Mouse (Mus musculus) embryonic fibroblast, embryonic 13.5 days (primary cell): ENCODE measurements around the gene Parp12.

Source experiments
- CTCF ChIP-seq: IDR thresholded peaks from 2 replicates; pipeline ENCODE4 v1.5.1; 2011; ENCODE audit warnings: mild to moderate bottlenecking, control low read depth, low read length, moderate library complexity, borderline replicate concordance; ENCODE audit not compliant: insufficient read depth
- POLR2A ChIP-seq: IDR thresholded peaks from 2 replicates; pipeline ENCODE4 v1.6.1; 2011; ENCODE audit warnings: low read depth, mild to moderate bottlenecking, control low read depth, low read length, moderate library complexity

- TF ChIP-seq POLR2A = no peak
- TF ChIP-seq CTCF = no peak
Observed at GRCm38 (mm10) chr6:39059547-39060497, 58.3 kb downstream of the Parp12 start.
